Mouse (Mus musculus): Measurements from ENCODE around the gene Itga2.

Gene Itga2

GRCm38 (mm10) chr13:114931775-114932294, at the start of gene Itga2:
Gene Itga2 (minus strand): TSS chr13:114932100.
- no peak for DNase-seq (ENCODE audit: low read depth, low spot score)

- peak; percentile 27 for DNase-seq (ENCODE audit: low read depth, low spot score)
Measured at GRCm38 (mm10) chr13:114980831-114981419, 49.0 kb upstream of the Itga2 start.

GRCm38 (mm10) chr13:114974484-114975042, 42.7 kb upstream of the Itga2 start:
- no peak for DNase-seq (ENCODE audit: low read depth, low spot score)

- no peak for DNase-seq (ENCODE audit: low read depth, low spot score)
Measured at GRCm38 (mm10) chr13:114971905-114972304, 40.0 kb upstream of the Itga2 start.

GRCm38 (mm10) chr13:114964233-114964632, 32.3 kb upstream of the Itga2 start:
- peak; percentile 64 for DNase-seq (ENCODE audit: low read depth, low spot score)

GRCm38 (mm10) chr13:114954516-114954915, 22.6 kb upstream of the Itga2 start:
- DNase-seq (ENCODE audit: low read depth, low spot score): no peak

- DNase-seq (ENCODE audit: low read depth, low spot score): no peak
Measured at GRCm38 (mm10) chr13:114933541-114933940, 1.6 kb upstream of the Itga2 start.

- DNase-seq (ENCODE audit: low read depth, low spot score): no peak
Measured at GRCm38 (mm10) chr13:114930996-114931649, 777 bp downstream of the Itga2 start.

- DNase-seq (ENCODE audit: low read depth, low spot score): no peak
Measured at GRCm38 (mm10) chr13:114924785-114925184, 7.1 kb downstream of the Itga2 start.

GRCm38 (mm10) chr13:114923331-114923730, 8.6 kb downstream of the Itga2 start:
- DNase-seq (ENCODE audit: low read depth, low spot score): no peak

GRCm38 (mm10) chr13:114915767-114916166, 16.1 kb downstream of the Itga2 start:
- DNase-seq (ENCODE audit: low read depth, low spot score): no peak

- no peak for DNase-seq (ENCODE audit: low read depth, low spot score)
Measured at GRCm38 (mm10) chr13:114914963-114915362, 16.9 kb downstream of the Itga2 start.

GRCm38 (mm10) chr13:114914559-114914958, 17.3 kb downstream of the Itga2 start:
- no peak for DNase-seq (ENCODE audit: low read depth, low spot score)

- DNase-seq (ENCODE audit: low read depth, low spot score): peak; percentile 24
Measured at GRCm38 (mm10) chr13:114910629-114911028, 21.3 kb downstream of the Itga2 start.

GRCm38 (mm10) chr13:114909514-114909913, 22.4 kb downstream of the Itga2 start:
- no peak for DNase-seq (ENCODE audit: low read depth, low spot score)

- DNase-seq (ENCODE audit: low read depth, low spot score): no peak
Measured at GRCm38 (mm10) chr13:114907876-114908275, 24.0 kb downstream of the Itga2 start.

- no peak for DNase-seq (ENCODE audit: low read depth, low spot score)
Measured at GRCm38 (mm10) chr13:114896751-114897386, 35.0 kb downstream of the Itga2 start.

- DNase-seq (ENCODE audit: low read depth, low spot score): no peak
Measured at GRCm38 (mm10) chr13:114895896-114896295, 36.0 kb downstream of the Itga2 start.

- no peak for DNase-seq (ENCODE audit: low read depth, low spot score)
Measured at GRCm38 (mm10) chr13:114894718-114895117, 37.2 kb downstream of the Itga2 start.

- DNase-seq (ENCODE audit: low read depth, low spot score): no peak
Measured at GRCm38 (mm10) chr13:114891655-114892054, 40.2 kb downstream of the Itga2 start.

- DNase-seq (ENCODE audit: low read depth, low spot score): no peak
Measured at GRCm38 (mm10) chr13:114887695-114888094, 44.2 kb downstream of the Itga2 start.

GRCm38 (mm10) chr13:114887293-114887692, 44.6 kb downstream of the Itga2 start:
- DNase-seq (ENCODE audit: low read depth, low spot score): no peak
